Mouse (Mus musculus) adipocyte (in vitro differentiated cells): ENCODE measurements at regions not wholly inside any gene's neighbourhood (a gene's known extent, or its start where the extent isn't known, plus 50 kb on each side); places are given as distances from the start of the nearest gene placed in this dataset.

Source experiments
- DNase-seq: peaks from one replicate; pipeline ENCODE4 v3.0.0-alpha.2; 2016; ENCODE audit warnings: low spot score

- DNase-seq, result no peak
Measured at GRCm38 (mm10) chr3:4669971-4670370, 1080.6 kb upstream of the Gm8797 start.

DNA sequence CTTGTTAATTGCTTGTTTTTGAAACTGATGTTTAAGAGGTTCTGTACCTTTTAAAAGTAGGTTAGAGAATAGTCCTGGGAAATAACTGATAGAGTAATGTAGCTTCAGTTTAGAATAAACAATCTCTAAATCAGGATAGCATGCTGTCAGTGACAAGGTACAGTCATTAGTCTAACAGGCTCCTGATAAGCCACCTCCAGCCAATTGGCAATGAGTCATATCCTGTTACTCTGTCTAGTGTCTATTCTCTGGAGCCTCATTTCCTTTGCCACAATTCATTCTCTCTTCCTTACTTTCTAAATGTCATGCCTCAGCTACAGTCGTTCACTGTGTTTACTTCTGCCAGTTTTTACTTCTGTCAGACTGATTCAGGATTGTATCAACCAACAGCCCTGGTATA lies 1061.1 kb upstream of the Gm8797 start:
- DNase-seq, result peak; percentile 21
